Mouse (Mus musculus): ENCODE results near the gene Neurl4. TPM values are rescaled to one million over a fixed set of nuclear protein-coding genes. Genes with fewer than 3 reads are reported as not detected.

The Neurl4 gene
- polyA plus RNA-seq, 1 experiment from 2014 or later = 2.3 TPM

GRCm38 (mm10) chr11:69933066-69933465, 32.2 kb downstream of the Neurl4 start:
- H3K4me1 ChIP-seq (replicated peaks) = peaks cover 35% of the 10 kb centered on the region
- H3K36me3 ChIP-seq = no peaks in the 10 kb centered on the region
- WGBS (ENCODE audit: insufficient replicate concordance) = 56% methylated on average over 4 of the region's 4 CpGs
- ATAC-seq (ENCODE audit: low read depth) (no peak), DNase-seq (no peak)
- no peak overlapping the region for H3K4me3 ChIP-seq (replicated peaks)
- H3K27ac ChIP-seq = no peak overlapping the region
- no peak overlapping the region for H3K4me2 ChIP-seq
- H3K9me3 ChIP-seq (replicated peaks) = no peaks in the 10 kb centered on the region
- no peak overlapping the region for H3K9ac ChIP-seq
- peaks cover 42% of the 10 kb centered on the region for H3K27me3 ChIP-seq

GRCm38 (mm10) chr11:69934169-69934568, 33.3 kb downstream of the Neurl4 start:
- DNase-seq (peak; percentile 86), ATAC-seq (ENCODE audit: low read depth) (peak; percentile 53)
- 2% methylated on average over 18 of the region's 18 CpGs for WGBS (ENCODE audit: insufficient replicate concordance)
- H3K9me3 ChIP-seq (replicated peaks) = no peaks in the 10 kb centered on the region
- H3K4me1 ChIP-seq (replicated peaks) = peaks cover 37% of the 10 kb centered on the region
- H3K9ac ChIP-seq = peak overlapping the region; percentile 49; the same call in 1 of the 2 replicates
- H3K36me3 ChIP-seq = no peaks in the 10 kb centered on the region
- H3K27me3 ChIP-seq = peaks cover 53% of the 10 kb centered on the region
- H3K4me3 ChIP-seq (replicated peaks) = peak overlapping the region; percentile 62
- peak overlapping the region; percentile 88 for H3K4me2 ChIP-seq
- H3K27ac ChIP-seq = no peak overlapping the region

GRCm38 (mm10) chr11:69934681-69935080, 33.8 kb downstream of the Neurl4 start:
- ATAC-seq (ENCODE audit: low read depth) (no peak), DNase-seq (no peak)
- no peaks in the 10 kb centered on the region for H3K9me3 ChIP-seq (replicated peaks)
- H3K27me3 ChIP-seq = peaks cover 58% of the 10 kb centered on the region
- H3K4me3 ChIP-seq (replicated peaks) = peak overlapping the region; percentile 62
- peak overlapping the region; percentile 66 for H3K9ac ChIP-seq
- 19% methylated on average over 6 of the region's 6 CpGs for WGBS (ENCODE audit: insufficient replicate concordance)
- no peak overlapping the region for H3K27ac ChIP-seq
- H3K4me2 ChIP-seq = peak overlapping the region; percentile 88
- H3K36me3 ChIP-seq = no peaks in the 10 kb centered on the region
- H3K4me1 ChIP-seq (replicated peaks) = peaks cover 37% of the 10 kb centered on the region

- whole genome bisulfite sequencing (ENCODE audit: insufficient replicate concordance) = 2% methylated on average over 56 of the region's 62 CpGs
- H3K36me3 ChIP-seq = no peaks in the 10 kb centered on the region
- H3K4me3 ChIP-seq (replicated peaks) = peak within 1 kb of the TSS; percentile 62
- no peaks in the 10 kb centered on the region for H3K9me3 ChIP-seq (replicated peaks)
- H3K27ac ChIP-seq = no peak within 1 kb of the TSS
- H3K4me1 ChIP-seq (replicated peaks) = peaks cover 35% of the 10 kb centered on the region
- peak; percentile 79 for ATAC-seq (ENCODE audit: low read depth)
- H3K27me3 ChIP-seq = peaks cover 64% of the 10 kb centered on the region
- peak within 1 kb of the TSS; percentile 66 for H3K9ac ChIP-seq
- DNase-seq = peak; percentile 82
- H3K4me2 ChIP-seq = peak within 1 kb of the TSS; percentile 88
Observed at GRCm38 (mm10) chr11:69935137-69935879, 34.4 kb downstream of the Neurl4 start, which contains the start of gene Ybx2. Gene Ybx2 (plus strand): TSS chr11:69935796.

GRCm38 (mm10) chr11:69936156-69936555, 35.3 kb downstream of the Neurl4 start:
- Histone ChIP-seq H3K4me2 (peak overlapping the region; percentile 88), H3K27ac (no peak overlapping the region), H3K27me3 (peaks cover 70% of the 10 kb centered on the region), H3K4me3 (replicated peaks) (peak overlapping the region; percentile 62), H3K9me3 (replicated peaks) (no peaks in the 10 kb centered on the region), H3K36me3 (no peaks in the 10 kb centered on the region), H3K4me1 (replicated peaks) (peaks cover 35% of the 10 kb centered on the region), H3K9ac (peak overlapping the region; percentile 66)
- 5% methylated on average over 30 of the region's 30 CpGs for WGBS (ENCODE audit: insufficient replicate concordance)
- ATAC-seq (ENCODE audit: low read depth) (no peak), DNase-seq (no peak)

- peaks cover 75% of the 10 kb centered on the region for H3K27me3 ChIP-seq
- no peak overlapping the region for H3K9ac ChIP-seq
- 45% methylated on average over 9 of the region's 9 CpGs for WGBS (ENCODE audit: insufficient replicate concordance)
- H3K27ac ChIP-seq = no peak overlapping the region
- H3K4me3 ChIP-seq (replicated peaks) = no peak overlapping the region
- peaks cover under 1% of the 10 kb centered on the region; the same call in 1 of the 2 replicates for H3K36me3 ChIP-seq
- no peak for ATAC-seq (ENCODE audit: low read depth)
- peaks cover 35% of the 10 kb centered on the region for H3K4me1 ChIP-seq (replicated peaks)
- H3K4me2 ChIP-seq = peak overlapping the region; percentile 88; the same call in 1 of the 2 replicates
- no peaks in the 10 kb centered on the region for H3K9me3 ChIP-seq (replicated peaks)
- no peak for DNase-seq
Observed at GRCm38 (mm10) chr11:69936714-69937347, 36.0 kb downstream of the Neurl4 start.

- Histone ChIP-seq H3K36me3 (peaks cover 6% of the 10 kb centered on the region), H3K4me2 (no peak overlapping the region), H3K27me3 (peaks cover 80% of the 10 kb centered on the region), H3K9ac (no peak overlapping the region), H3K4me1 (replicated peaks) (peaks cover 35% of the 10 kb centered on the region), H3K4me3 (replicated peaks) (no peak overlapping the region), H3K9me3 (replicated peaks) (no peaks in the 10 kb centered on the region), H3K27ac (no peak overlapping the region)
- DNase-seq = no peak
- no peak for ATAC-seq (ENCODE audit: low read depth)
- WGBS (ENCODE audit: insufficient replicate concordance) = 47% methylated on average over 3 of the region's 4 CpGs
Observed at GRCm38 (mm10) chr11:69937385-69937784, 36.5 kb downstream of the Neurl4 start.

- peaks cover 37% of the 10 kb centered on the region for H3K4me1 ChIP-seq (replicated peaks)
- DNase-seq = no peak
- no peak overlapping the region for H3K27ac ChIP-seq
- H3K9me3 ChIP-seq (replicated peaks) = no peaks in the 10 kb centered on the region
- H3K4me3 ChIP-seq (replicated peaks) = no peak overlapping the region
- peaks cover 84% of the 10 kb centered on the region for H3K27me3 ChIP-seq
- no peak overlapping the region for H3K9ac ChIP-seq
- ATAC-seq (ENCODE audit: low read depth) = no peak
- WGBS (ENCODE audit: insufficient replicate concordance) = 55% methylated on average over 5 of the region's 5 CpGs
- H3K4me2 ChIP-seq = no peak overlapping the region
- peaks cover 10% of the 10 kb centered on the region for H3K36me3 ChIP-seq
Observed at GRCm38 (mm10) chr11:69937834-69938233, 37.0 kb downstream of the Neurl4 start.

- DNase-seq = no peak
- peaks cover 16% of the 10 kb centered on the region for H3K36me3 ChIP-seq
- H3K9ac ChIP-seq = no peak overlapping the region
- no peak overlapping the region for H3K27ac ChIP-seq
- WGBS (ENCODE audit: insufficient replicate concordance) = 27% methylated on average over 9 of the region's 9 CpGs
- no peak for ATAC-seq (ENCODE audit: low read depth)
- H3K27me3 ChIP-seq = peaks cover 90% of the 10 kb centered on the region
- peaks cover 43% of the 10 kb centered on the region for H3K4me1 ChIP-seq (replicated peaks)
- no peak overlapping the region for H3K4me3 ChIP-seq (replicated peaks)
- no peak overlapping the region for H3K4me2 ChIP-seq
- no peaks in the 10 kb centered on the region for H3K9me3 ChIP-seq (replicated peaks)
Observed at GRCm38 (mm10) chr11:69938401-69938979, 37.6 kb downstream of the Neurl4 start.

GRCm38 (mm10) chr11:69939181-69939580, 38.3 kb downstream of the Neurl4 start:
- 39% methylated on average over 5 of the region's 5 CpGs for WGBS (ENCODE audit: insufficient replicate concordance)
- Histone ChIP-seq H3K9me3 (replicated peaks) (no peaks in the 10 kb centered on the region), H3K4me3 (replicated peaks) (no peak overlapping the region), H3K36me3 (peaks cover 23% of the 10 kb centered on the region), H3K9ac (no peak overlapping the region), H3K4me2 (no peak overlapping the region), H3K4me1 (replicated peaks) (peaks cover 48% of the 10 kb centered on the region), H3K27ac (no peak overlapping the region), H3K27me3 (peaks cover 95% of the 10 kb centered on the region)
- ATAC-seq (ENCODE audit: low read depth) = no peak
- DNase-seq = no peak

- H3K36me3 ChIP-seq = peaks cover 29% of the 10 kb centered on the region
- H3K27ac ChIP-seq = no peak overlapping the region
- H3K4me1 ChIP-seq (replicated peaks) = peaks cover 48% of the 10 kb centered on the region
- no peaks in the 10 kb centered on the region for H3K9me3 ChIP-seq (replicated peaks)
- ATAC-seq (ENCODE audit: low read depth) (no peak), DNase-seq (no peak)
- H3K27me3 ChIP-seq = peaks cover 95% of the 10 kb centered on the region
- 86% methylated on average over 17 of the region's 17 CpGs for WGBS (ENCODE audit: insufficient replicate concordance)
- H3K4me3 ChIP-seq (replicated peaks) = no peak overlapping the region
- no peak overlapping the region for H3K4me2 ChIP-seq
- H3K9ac ChIP-seq = no peak overlapping the region
Observed at GRCm38 (mm10) chr11:69939731-69940130, 38.9 kb downstream of the Neurl4 start.

All from liver, embryonic 13.5 days (tissue).